Mouse (Mus musculus) cerebellum, postnatal 25 days (tissue): Measurements from ENCODE around the gene Zranb1.
A peak's percentile ranks its signal among the peaks of the same experiment; 100 is the strongest.

ENCODE experiments used
- DNase-seq, 2 experiments: peaks; one replicate each; pipeline ENCODE4 v3.0.0; 2021; ENCODE audit warnings: mixed read lengths in 2 of 2

Zranb1 gene

DNA sequence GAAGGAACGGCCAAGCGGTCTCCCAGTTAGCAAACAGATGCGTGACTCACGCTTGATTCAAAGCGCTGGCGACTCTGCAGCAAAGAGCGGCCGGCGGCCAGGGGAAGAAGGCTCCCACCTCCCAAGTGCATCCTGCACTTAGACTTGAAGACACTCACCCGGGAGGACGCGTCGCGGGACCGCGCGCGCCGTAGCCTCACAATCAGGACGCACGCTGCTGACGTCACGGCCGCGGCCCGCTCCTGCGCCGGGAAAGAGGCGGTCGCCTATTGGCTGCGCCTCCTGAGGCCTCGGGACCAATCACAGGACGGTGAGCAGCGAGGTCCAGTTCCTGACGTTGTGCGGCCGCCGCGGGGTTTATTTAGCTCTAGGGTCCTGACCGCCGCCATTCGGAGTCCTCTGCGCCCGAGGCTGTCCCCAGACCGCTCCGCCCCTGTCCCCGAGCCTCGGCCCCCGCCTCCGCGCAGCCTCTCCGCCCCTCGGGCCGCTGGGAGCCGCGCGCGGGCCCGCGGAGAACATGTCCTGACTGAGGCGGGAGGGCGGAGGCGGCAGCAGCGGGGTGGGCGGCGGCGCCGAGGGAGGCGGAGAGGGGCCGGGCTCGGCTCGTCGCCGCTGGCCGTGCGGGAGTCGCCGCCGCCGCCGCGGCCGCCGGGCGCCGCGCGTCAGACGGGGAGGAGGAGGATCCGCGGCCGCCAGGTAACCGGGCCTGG is at the start of gene Zranb1:
Gene Zranb1 (plus strand): TSS at position 293 of the 710 bp plus-strand sequence.
- peak; percentile 99 for DNase-seq

GRCm38 (mm10) chr7:132882343-132882742 is 48.6 kb upstream of the Zranb1 start:
- DNase-seq, result no peak

GRCm38 (mm10) chr7:132884031-132884430 is 46.9 kb upstream of the Zranb1 start:
- peak; percentile 35 to 69 for DNase-seq

DNA sequence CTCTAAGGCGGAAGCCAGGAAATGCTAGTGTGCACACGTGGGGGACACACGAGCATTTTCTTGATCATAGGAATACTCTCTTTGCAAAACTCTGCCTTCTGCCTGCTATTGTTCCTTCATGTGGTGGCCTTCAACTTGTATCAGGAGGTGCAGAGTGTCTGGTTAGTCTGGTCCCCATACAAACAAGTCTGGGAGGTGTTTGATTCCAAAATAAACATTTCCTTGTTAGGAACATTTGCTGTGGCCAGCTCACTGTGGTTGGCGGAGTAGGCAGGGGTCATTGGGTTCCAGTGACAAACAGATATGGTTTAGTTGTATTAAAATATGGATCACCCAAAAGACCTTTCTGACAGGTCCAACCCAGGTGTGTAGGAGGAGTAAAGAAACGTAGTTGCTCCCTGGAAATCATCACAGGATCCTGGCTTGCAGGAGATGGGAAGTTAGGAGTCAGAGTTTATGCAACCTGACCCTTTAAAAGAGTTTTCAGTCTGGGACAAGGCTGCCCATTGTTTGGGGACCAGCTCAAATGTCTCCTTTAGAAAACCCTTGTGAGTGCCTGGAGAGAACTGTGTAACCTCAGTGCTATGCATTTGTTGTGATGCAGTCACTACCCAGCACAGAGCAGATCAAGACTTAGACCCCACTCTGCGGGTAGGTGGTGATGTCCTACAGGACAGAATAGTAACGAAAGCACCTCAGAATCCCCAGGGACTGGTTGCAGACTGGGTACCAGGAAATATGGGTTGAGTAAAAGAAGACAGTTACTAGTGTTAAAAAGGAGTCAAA is 43.7 kb upstream of the Zranb1 start:
- no peak for DNase-seq

GRCm38 (mm10) chr7:132888052-132888451 is 42.9 kb upstream of the Zranb1 start:
- DNase-seq, result no peak

DNA sequence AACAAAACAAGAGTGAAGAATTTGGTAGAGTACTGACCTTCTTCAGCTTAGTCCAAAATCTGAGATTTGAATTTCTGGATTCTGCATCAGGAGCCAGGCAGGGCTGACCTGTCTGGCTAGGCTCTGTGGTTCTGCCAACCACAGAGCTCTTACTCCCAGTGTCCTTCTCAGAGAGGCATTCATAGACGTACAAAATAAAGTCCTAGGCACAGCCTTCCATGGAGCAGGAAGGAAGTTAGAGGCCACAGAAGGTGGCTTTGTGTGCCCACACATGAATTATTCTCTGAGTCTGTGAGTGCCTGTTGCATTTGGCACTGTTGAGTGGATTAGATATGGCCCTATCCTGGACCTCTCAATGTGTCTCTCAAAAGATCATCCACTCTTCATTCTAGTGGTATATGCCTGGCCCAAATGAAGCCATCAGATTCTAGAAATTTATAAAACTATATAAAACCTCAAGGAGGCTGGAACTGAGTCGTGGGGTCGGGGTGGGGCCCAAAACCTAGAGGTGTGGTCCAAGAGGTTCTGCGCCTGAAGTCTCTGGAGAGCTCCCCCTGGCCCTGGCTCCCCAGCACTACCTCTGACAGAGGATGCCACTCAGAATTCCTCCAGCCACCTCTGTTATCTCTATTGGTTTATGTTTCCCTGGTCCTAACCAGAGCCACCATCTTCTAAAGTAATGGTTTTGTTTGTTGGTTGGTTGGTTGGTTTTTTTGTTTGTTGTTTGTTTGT is 42.3 kb upstream of the Zranb1 start:
- no peak for DNase-seq

DNA sequence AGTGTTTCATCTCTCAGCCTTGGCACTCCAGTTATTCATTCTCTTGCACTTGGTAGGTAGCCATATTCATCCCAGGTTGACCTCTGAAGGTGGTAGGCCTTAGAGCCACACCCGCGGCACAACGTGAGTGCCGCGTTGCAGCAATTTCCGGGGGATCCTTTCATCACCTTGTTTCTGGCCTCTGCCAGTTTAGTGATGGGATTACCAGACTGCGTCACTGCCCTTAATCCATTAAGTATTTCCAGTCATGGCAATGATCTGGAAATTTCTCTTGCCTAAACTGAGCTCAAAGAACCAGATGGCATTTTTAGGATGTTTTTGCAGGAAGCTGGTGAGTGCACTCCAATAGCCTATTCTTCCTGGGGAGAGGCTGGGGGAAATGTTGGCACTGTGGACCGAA is 41.3 kb upstream of the Zranb1 start:
- no peak for DNase-seq

- no peak for DNase-seq
These were observed 40.7 kb upstream of the Zranb1 start for GRCm38 (mm10) chr7:132890201-132890600.

DNA sequence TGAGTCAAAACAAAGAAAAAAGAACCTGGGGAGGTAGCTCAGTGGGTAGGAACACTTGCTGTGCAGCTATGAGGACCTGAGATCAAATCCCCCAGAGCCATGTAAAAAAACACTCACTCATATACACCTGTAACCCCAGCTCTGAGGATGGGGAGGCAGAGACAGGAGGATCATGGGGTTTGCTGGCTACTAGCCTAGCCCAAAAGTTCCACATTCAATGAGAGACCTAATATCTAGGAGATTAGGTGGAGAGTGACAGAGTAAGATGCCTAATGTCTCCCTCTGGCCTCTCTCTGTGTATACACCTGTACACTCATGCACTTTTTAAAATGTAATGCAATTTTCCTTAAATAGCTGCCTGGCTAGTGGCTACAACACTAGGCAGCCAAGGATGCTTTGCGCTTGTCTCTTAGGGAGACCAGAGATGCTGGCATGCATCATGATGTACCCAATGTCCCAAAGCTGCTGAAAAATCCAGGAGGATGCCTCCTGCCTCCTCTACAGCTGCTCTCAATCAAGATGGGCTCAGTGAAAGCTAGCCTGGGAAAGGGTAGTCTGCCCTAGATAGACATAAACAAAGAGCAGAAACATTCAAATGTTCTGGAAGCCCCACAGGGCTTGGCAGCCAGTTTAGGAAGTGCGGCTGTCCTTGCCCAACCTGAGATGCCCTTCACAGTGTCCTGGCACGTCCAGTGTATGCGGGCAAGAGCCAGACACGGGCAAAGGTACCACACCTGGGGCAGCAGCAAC is 39.2 kb upstream of the Zranb1 start:
- DNase-seq, result peak in 1 of 2 experiments; percentile 87

DNA sequence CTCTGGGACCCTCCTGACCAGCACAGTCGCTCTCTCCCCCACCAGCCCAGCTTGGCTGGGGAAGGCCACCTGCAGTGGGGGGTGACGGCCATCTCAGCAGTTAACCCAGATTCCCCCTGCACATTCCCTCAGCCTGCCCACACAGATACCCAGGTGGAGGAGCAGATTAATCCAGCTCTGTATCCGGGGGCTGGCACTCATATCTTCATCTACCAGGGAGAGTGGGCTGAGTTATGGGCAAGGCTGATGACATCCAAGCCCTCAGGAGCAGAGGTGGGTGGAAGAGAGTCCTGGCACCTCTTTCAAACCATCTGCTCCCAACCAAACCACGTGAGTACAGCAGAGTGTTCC is 38.7 kb upstream of the Zranb1 start:
- peak; percentile 91 to 93 for DNase-seq

DNA sequence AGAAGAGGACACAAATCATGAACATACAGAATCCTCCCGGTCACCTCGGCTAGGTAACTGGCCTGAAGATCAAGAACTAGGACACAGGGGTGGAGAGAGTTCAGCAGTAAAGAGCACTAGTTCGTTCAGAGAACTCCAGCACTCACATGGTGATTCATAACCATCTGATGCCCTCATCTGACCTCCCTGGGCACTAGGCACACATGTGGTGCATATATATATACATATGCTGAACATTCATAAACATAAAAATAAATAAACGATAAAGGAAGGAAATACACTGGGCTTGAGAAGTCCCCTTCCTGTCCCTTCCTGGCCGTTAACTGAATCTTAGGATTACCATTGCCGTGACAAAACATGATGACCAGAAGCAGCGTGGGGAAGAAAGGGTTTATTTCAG is 38.1 kb upstream of the Zranb1 start:
- no peak for DNase-seq

DNA sequence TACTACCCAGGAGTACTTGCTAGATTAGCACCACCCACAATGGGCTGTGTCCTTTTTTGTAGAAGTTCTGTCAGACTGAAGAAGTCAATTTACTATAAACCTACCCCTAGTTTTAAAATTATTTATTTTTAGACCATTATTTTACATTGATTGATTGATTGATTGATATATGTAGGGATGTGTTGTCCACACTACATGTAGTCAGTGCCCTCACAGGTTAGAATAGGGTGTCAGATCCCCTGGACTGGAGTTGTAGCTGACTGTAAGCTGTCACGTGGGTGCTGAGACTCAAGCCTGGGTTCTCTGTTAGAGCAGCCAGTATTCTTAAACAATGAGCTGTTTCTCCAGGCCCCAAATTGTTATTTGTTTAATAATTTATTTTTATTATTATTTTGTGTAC is 37.6 kb upstream of the Zranb1 start:
- DNase-seq, result no peak

DNA sequence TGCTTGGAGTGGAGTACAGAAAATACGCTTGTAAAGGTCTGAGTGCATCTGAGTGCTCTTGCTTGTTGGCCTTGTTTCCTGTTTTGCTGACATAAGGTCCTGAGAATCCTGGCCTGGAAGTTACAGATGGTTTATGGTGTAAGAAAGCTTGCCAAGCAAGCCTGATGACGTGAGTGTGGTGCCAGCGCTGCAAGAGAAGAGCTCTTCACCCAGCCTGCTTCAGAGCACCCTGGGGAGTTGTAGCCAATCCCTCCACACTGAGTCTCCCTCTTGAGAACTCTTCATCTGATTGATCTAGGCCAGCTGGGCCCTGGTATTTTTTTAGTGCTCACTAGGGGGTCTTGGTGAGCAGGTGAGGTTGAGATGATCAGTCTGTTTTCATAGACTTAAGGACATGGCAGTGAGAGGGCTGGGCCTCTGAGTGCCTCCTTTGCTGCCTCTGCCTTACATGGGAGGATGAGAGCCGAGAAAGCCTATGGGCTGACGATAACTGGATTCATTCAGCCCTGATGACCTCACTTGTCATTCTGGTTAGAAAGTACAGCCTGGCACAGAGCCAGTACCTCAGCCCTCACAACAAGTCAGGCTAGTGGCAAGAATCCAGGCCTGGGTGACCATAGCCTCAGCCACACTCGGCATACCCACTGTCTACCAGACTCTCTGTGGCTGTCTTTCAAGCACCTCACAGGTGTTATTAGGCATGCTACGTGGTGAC is 35.9 kb upstream of the Zranb1 start:
- DNase-seq, result peak; percentile 67 to 74

- peak; percentile 39 to 45 for DNase-seq
These were observed 34.6 kb upstream of the Zranb1 start for GRCm38 (mm10) chr7:132896206-132896815.

- no peak for DNase-seq
These were observed 33.7 kb upstream of the Zranb1 start for GRCm38 (mm10) chr7:132897258-132897657.

DNA sequence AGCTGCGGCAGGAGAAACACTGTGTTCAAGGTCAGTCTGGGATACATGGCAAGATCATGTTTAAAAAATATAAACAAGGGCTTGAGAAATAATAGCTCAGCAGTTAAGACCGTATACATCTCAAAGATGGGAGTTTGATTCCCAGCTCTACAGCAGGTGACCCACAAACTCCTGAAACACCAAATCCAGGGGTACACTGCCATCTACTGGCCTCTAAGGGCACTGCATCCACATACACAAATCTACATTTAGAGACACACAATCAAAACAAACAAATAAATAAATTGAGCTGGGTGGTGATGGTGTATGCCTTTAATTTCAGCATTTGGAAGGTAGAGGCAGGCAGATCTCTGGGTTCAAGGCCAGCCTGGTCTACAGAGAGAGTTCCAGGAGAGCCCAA is 32.7 kb upstream of the Zranb1 start:
- DNase-seq, result peak; percentile 29 to 48

GRCm38 (mm10) chr7:132900826-132901531 is 30.0 kb upstream of the Zranb1 start:
- DNase-seq, result no peak

- no peak for DNase-seq
These were observed 27.1 kb upstream of the Zranb1 start for GRCm38 (mm10) chr7:132903796-132904195.

GRCm38 (mm10) chr7:132921971-132922370 is 9.0 kb upstream of the Zranb1 start:
- DNase-seq, result peak in 1 of 2 experiments; percentile 26

- DNase-seq, result no peak
These were observed 5.7 kb upstream of the Zranb1 start for GRCm38 (mm10) chr7:132925227-132925626.

DNA sequence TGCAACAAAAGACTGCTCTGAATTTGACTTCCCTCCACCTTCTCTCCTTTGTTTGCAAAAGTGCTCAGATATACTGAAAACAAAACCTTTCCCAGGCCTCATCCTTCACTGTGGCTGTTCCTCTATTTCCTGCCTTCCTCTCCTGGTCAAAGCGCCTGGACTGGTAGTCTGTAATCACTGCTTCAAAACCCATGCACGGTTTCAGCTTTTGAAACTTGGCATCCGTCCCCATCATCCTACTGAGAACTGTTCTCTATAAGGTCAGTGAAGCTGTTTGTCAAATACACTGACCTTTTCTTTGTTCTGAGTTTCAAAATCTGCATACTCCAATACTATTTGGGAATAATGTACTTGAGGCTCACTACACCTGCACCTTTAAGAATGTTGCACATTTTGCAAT is 3.7 kb upstream of the Zranb1 start:
- no peak for DNase-seq
